Mouse (Mus musculus) testis, adult 10 weeks (tissue): Measurements from ENCODE around the gene Sult2a2. TPM values are rescaled to one million over a fixed set of nuclear protein-coding genes. Genes with fewer than 3 reads are reported as not detected.

Source experiments
- polyA plus RNA-seq: library from polyadenylated mRNA; stranded (reverse); fragments of 350-450 nt; fragmentation: Illumina TruSeq; extraction: RNeasy Lipid Tissue Mini Kit (QIAGEN cat#74804); gene quantifications from one replicate; pipeline ENCODE4 v1.2.3, GENCODE M21; 2014; ENCODE audit warnings: low read depth, low replicate concordance

Sult2a2 gene
- not detected for polyA plus RNA-seq

DNA sequence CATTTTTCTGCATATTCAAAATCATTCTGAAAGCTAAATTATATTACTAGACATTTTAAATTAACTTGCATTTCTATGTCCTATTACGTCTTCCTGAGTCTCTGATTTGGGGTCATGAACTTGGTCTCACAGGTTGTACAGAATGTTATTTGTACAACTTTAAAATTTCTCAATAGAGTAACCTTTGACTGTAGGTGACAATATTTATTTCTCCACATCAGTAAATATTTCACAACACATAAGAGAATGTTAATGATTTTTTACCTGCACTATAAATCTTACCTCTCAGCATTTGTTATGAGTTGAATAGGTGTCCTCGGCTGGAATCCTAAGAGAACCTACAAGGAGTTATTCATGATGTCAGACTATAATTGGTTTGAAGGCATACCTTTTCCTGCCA, at the start of gene Sult2a2:
Gene Sult2a2 (plus strand): TSS at position 301 of the 400 bp plus-strand sequence.

Other genes starting within 250 kb of the Sult2a2 start
- 2.4 TPM for gene Bsph2, start 162.4 kb upstream of the Sult2a2 start, polyA plus RNA-seq
- not detected for gene Sult2a5, start 109.5 kb upstream of the Sult2a2 start, polyA plus RNA-seq
- not detected for gene Sult2a1, start 103.9 kb downstream of the Sult2a2 start, polyA plus RNA-seq